Mouse (Mus musculus): Measurements from ENCODE around the gene Zmiz2.
"Not testable (repeated sequence)": the region's sequence is repeated elsewhere in the genome, so short reads cannot be mapped to it uniquely, and the experiment has no call there.

Gene Zmiz2

DNA sequence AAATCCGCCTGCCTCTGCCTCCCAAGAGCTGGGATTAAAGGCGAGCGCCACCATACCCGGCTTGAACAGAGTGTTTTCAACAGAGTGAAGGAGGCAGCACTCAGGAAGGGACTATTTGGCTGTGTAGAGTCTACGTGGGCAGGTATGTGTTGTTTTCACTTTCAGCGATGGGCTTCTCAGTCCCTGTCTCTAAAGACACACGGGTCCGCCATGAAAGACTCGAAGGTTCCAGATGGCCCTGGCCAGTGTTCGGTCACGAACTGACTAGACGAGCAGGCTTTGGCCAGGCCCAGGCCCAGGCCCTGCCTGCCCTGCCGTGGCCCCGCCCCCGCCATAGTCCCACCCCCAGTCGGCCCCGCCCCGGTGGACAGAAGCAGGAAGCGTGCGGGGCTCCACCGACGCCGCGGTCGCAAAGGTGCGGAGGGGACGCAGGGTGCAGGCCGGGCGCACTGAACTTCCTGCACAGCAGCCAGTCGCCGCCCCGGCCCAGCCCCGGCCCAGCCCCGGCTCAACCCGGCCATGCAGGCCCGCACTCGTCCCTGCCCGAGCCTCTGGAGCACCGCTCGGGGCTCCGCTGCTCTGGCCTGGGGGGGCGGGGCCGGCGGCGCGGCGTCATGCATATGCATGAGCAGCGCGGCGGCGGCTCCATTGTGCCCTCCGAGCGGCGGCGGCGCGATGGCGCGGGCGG is at the start of gene Zmiz2:
TSS of gene Zmiz2 (plus strand) at position 349 of the 688 bp plus-strand sequence.
- DNase-seq, result peak; percentile 96

DNA sequence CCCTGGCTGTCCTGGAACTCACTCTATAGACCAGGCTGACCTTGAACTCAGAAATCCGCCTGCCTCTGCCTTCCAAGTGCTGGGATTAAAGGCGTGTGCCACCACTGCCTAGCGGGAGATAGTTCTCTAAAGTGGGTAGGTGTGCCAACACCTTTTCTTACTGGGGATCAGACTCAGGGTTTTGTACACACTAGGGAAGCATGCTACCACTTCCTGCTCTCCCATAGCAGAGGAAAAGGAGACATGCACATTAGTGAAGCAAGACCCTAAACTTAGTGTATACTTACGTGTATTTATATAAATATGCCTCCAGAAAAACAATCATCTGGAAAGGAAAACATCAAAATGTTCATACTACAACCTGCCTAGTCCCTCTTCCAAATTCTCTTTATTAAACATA is 42.9 kb upstream of the Zmiz2 start:
- DNase-seq, result no peak

DNA sequence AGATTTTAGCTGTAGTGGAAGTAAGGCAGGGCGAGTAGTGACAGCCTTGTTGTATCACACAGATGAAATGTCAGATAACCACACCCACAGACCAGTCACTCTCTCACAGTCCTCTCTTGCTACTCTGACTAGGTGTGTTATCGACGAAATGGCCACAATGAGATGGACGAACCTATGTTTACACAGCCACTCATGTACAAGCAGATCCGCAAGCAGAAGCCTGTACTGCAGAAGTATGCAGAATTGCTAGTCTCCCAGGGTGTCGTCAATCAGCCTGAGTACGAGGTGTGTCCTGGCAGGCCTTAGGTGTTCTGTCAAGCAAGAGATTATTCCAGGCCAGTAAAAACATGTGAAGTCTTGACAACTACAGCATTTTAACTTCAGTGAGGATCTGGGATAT is 41.9 kb upstream of the Zmiz2 start:
- DNase-seq, result no peak

DNA sequence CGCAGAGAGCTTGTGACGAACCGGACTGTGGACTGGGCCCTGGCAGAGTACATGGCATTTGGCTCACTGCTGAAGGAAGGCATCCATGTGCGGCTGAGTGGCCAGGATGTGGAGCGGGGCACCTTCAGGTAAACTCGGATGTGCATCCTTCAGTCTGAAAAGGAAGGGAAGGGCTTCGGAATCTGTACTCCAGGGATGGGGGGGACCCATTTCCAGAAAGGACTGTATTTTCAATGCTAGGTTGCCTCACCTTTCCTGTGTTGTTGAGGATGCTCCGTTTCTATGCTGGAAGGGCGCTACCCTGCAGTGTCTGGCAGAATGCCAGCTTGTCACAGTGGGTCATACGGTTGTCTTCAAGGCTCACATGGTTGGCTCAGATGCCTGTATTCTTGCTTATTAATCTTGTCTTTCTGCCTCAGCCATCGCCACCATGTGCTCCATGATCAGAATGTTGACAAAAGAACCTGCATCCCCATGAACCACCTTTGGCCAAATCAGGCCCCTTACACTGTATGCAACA is 40.1 kb upstream of the Zmiz2 start:
- peak; percentile 10 for DNase-seq

DNA sequence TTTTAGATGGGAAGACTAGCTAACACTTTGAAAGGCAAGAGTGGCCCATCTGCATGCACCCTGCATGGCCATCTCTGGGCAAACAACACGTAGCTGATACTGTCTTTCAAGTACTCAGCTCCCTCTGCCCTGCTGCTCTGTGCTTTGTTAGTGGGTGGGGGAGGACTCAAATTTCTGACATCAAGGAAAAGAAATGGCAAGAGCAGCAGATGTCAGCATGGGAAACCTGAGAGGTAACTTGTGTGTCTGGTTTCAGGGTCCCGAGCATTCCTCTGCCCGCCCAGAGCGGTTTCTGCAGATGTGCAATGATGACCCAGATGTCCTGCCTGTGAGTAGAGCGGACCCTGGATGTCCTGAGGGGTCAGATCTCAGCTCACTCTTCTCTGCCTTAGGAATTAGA is 39.3 kb upstream of the Zmiz2 start:
- no peak for DNase-seq

DNA sequence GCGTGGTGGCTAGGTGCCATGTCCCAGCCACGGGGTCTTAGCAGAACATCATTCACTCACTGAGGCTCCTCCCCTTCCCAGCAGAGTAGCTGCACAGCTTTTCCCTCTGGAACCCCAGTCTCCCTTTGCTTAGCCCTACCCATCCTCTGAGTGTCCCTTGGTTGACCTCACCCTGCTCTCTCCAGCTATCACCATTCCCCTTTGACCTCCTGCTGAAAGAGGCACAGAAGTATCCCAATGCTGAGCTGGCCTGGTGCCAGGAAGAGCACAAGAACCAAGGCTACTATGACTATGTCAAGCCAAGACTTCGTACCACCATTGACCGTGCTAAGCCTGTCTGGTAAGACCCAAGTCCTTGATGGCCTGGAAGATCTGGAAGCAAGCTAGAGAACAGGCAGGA is 33.8 kb upstream of the Zmiz2 start:
- DNase-seq, result no peak

DNA sequence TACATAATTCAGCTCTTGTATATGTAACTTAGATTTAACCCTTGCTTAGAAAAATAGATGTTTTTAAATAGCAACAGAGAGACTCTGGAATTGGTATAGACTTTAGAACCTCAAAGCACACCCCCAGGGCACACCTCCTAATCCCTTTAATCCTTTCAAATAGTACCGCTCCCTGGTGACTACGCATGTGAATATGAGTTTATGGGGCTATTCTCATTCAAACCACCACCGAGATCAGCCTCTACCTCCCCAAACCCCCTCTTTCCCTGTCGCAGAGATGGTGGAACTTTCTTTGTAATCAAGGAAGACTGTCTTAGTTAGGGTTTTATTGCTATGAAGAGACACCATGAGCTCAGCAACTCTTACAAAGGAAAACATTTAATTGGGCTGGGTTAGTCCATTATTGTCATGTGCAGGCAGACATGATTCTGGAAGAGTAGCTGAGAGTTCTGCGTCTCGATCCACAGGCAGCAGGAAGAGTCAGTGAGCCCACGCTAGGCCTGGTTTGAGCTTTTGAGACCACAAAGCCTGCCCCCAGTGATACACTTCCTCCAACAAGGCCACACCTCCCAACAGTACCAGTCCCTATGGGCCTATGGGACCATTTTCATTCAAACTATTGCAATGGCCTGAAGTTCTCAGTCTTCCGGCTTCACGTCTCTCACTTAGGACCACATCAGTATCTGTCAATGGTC is 24.1 kb upstream of the Zmiz2 start:
- no peak for DNase-seq

DNA sequence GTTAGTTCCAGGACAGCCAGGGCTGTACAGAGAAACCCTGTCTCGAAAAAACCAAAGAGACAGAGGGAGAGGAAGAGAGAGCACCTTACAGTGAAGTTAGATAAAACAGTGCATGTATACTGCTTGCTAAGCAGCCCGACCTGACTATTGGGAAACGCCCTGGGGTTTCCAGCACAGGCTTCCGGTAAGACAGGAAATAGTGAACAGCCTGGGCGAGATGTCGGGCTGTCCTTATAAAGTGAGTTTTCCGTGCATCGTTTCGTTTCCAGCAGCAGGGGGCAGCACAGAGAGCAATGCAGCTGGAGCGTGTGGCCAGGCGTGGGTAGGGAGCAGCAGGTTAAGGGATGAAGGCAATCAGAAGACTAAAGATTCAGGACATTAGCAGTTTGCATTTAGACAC is 23.0 kb upstream of the Zmiz2 start:
- peak; percentile 80 for DNase-seq

DNA sequence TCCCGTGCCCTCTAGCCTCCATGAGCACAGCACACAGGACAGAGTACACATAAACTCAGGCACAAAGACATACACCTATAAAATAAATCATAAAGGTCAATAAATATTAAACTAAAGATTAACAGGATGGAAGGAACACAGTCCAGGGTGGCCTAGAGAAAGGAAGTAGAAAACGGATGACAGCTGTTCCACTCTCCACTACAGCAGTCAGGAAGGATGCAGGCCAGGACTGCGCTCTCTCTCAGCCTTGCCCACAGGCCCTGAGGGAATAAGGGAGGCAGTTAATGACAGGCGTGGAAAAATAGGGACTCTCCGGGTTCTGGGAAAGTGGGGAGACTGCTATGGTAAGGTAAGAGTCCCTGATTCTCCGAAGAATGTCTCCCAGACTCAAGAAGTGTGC is 22.4 kb upstream of the Zmiz2 start:
- DNase-seq, result no peak

DNA sequence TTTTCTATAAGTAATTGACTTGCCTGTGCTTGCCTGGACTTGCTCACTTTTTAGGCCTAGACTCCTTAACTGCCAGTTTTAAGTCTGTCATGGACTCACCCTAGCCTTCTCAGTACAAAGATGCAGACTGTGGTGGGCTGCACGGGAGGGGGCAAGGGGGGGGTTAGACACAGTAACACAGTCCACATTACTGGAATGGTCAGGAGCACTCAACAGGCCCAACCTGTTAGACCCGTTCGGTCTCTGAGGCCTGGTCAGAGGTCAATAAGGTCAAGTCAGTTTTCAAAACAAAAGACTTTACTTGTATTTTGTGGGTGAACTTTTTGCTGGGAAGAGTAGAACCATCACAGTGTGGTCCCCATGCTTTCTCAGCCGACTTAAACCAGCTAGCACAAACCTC is 21.7 kb upstream of the Zmiz2 start:
- DNase-seq, result no peak

DNA sequence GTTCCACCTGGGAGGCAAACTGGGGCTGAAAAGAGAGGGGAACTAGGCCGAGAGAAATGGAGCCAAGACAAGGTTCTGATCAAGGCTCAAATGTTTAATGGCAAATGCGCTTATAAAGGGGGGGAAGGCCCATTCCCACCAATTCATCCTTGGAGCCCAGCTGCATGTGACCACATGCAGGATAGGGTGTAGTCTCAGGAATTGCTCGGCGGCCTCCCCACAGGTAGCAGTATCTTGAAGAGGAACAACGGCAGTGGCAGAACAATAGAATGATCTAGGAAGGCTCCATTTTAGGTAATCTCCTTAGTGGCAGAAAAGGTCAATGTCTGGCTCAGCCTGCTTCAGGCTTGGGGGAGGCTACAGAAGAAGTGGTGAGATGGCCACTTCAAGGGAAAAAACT is 20.9 kb upstream of the Zmiz2 start:
- DNase-seq, result not testable (repeated sequence)

DNA sequence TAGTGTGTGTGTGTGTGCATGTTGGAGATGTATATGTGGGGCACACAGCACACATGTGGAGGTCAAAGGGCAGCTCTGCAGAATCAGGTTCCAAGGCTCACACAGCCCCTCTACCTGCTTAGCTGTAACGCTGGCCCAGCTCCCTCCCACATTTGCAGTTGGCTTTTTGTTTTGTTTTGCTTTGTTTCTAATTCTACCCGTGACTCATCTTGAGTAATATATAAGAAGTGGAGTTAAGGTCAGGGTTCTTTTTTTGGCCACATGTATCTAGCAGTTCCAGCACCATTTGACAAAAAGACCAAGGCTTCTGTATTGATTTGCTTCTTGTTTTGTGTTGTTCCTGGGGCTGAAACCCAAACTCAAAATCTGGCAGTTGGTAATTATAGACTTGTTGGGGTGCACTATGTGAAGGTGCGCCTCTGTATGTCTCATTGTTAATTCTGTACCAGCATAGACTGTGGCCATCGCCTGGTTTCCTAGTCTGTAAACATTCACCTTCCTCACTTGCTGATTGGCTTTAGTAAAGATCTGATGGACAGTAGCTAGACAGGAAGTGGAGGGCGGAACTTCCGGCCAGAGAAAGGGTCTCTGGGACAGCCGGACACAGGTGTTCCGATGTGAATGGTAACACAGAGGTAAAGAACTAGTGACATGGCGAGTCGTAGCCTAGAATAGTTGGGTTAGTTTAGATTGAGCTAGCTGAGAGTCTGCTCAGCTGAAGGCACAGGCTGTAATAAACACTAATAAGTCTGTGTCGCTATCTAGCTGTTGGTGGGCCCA is 17.3 kb upstream of the Zmiz2 start:
- DNase-seq, result no peak

DNA sequence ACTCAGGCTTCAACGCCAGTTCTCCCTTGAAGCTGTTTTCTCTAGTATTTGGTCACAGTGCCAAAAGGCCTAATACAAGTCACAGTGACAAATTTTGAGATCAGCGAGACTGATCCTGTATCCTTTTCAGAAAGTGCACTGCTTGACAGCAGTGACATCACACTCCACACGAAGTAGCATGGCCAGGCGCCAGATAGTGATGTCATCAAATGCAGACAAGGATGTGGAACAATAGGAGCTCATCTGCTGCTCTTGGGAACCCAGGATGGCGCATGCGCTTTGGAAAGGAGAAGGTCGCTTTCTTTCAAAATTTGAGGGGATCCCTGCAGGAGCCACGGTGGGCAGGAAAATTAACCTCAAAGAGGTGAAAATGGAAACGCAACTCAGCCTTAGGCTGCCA is 16.1 kb upstream of the Zmiz2 start:
- DNase-seq, result peak; percentile 27

DNA sequence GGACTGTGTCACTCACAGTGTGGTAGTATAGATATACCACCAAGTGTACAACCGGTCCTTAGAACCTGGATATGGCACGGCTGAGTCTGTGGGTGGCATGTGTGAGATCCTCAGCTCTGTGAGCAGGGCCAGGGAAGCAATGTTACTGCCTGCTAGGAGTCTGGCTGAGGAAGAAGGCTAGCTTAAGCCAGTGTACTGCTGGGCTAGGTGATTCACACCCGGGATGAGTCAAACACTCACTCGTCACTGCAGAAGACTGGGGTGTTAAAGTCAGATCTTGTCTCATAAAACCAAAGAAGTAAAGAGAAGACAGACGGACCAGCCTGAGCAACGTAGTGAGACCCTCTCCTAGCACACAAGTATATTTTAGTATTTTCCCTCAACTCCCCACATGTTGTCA is 8.0 kb upstream of the Zmiz2 start:
- no peak for DNase-seq

DNA sequence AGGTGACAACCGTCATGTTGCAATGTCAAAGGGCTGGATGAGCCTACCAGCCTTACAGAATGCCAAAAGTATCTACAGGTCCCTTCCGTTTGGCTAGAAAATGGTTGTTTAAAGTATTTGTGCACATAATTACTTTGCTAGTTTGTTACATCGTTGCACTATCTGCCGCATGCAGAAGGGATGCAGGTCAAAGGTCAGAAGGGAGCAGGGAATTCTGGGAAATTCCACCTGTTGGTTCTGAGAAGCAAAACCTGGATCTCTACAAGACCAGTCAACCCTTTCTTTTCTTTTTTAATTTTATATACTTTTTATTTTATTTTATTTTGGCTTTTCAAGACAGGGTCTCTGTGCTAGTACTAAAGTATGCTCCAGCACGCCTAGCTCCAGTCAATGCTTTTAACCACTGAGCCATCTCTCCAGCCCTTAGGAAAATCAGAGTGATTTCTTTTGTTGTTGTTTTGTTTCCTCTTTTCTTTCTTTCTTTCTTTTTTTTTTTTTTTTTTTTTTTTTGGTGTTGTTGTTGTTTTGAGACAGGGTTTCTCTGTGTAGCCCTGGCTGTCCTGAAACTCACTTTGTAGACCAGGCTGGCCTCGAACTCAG is 648 bp upstream of the Zmiz2 start:
- no peak for DNase-seq

DNA sequence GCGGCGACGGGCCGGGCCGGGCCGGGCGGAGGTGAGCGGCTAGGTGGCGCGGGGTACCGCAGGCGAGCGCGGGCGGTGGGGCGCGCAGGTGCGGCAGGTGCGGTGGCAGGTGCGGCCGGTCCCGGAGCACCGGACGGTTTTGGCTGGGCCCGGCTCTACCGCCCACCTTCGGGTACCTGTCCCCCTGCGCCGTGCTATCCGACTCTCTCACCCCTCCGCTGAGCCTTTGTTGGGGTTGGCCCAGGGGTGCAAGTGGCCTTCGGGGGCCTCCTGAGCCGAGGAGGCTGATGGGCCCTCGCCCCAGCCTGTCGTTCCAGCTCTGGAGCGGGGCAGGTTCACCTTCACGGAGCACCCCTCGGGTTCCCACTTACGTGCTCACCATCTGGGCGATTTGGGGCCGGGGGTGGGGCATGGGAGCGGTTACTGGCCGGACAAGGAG is 628 bp downstream of the Zmiz2 start:
- peak; percentile 45 for DNase-seq

DNA sequence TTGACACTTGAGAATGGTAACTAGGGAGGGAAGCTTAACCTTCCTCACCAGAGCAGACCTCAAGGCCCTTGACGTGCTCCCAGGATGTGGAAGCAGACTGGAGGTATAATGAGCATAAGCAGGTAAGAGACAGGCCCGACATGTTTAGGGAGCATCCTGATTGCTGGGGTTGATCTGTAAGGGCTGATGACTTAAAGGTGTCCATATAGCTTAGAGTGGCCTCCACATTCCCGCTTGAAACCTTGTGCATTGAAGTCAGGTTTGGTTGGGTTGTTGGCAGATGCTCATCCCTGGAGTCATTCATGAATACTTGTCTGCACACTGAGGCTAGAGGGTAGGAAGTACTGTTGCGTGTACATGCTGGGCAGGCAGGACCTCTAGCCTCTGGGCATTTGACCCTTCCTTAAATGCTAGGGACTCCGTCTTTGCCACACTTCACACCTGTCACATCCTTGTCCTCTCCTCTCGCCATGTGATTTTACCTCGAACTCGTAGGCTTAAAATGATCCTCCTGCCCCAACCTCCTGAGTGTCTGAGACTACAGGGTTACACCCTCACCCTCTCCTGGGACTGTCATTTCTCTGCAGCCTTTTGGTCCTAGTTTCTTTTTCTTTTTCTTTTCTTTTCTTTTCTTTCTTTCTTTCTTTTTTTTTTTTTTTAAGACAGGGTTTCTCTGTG is 1.6 kb downstream of the Zmiz2 start:
- no peak for DNase-seq

DNA sequence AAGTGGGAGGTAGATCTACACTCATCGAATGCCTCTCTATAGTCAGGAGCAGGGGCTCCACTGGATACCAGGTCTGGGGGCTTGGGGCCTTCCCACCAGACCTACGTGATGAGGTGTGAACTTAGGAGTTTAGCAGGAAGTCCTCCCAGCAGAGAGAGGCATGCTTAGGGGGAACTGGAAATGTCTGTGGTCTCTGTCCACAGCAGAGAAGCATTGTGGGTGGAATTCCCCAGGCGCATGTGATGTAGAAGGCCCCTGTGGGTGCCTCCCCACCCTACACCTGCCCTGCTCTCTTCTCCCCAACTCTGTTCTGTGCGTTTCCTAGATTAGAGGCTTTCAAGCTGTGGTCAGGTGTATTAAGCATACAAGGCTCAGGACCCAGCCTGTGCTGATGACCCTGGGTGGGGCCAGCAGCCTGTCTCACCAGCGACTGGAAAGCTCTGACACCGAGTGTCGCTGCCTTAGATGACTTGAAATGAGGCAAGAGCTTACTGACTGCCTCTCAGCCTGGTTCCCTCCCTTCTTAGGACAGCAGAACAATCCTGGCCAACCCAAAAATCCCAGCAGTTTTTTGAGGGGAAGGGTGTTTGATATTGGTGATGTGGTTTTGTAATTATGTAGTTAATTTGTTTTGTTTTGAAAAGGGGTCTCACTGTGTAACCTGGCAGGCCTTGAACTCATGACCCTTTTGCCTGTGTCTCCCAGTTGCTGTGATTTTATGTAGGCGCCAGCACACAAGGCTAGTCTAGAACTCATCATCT is 2.8 kb downstream of the Zmiz2 start:
- no peak for DNase-seq

DNA sequence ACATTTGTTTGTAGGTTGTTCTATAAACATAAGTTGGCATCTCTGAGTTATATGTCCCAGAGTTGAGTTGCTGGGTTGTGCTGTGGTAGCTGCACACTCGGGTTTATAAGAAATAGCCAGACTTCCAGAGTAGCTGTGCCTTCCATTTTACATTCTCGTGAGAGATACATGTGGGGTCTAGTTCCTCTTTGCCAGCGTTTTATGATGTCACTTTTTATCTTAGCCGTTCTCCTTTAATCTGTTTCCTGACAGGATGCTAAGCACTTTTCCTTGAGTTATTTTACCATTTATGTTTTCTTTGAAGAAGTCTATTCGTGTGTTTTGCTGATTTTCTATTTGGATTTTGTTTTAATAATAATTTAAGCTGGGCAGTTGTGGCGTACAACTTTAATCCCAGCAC is 4.0 kb downstream of the Zmiz2 start:
- no peak for DNase-seq

DNA sequence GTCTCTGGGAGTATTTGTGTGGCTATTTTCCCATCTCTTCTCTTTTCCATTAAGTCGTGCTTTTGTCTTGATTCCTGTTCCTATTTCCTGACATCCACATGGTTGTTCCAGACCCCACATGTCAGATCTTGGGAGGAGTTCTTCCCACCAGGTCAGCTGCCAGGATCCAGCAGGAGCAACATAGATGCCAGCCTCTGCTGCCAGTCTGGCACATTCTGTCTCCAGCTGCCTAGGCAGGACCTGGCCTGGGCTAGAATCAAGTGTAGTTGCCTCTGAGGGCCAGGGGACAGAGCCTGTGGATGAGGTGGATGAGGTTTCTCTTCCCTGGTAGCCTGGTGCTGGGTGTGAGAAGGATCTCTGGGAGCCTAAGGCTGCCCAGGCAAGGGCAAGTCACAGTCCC is 5.0 kb downstream of the Zmiz2 start:
- DNase-seq, result no peak

DNA sequence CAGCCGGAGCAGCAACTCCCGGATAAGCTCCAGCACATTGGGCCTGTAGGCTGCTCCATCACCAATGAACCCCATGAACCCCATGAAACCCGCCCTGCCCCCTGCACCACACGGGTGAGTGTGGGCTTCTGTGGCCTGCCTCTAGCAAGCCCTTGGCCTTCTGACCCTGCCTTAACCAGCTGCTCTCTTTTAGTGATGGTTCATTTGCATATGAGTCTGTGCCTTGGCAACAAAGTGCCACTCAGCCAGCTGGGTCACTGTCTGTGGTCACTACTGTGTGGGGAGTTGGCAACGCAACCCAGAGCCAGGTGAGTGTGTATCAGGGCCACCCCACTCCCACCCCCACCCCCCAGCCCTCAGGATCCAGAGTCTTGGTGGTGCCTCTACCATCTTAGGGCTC is 6.7 kb downstream of the Zmiz2 start:
- no peak for DNase-seq

DNA sequence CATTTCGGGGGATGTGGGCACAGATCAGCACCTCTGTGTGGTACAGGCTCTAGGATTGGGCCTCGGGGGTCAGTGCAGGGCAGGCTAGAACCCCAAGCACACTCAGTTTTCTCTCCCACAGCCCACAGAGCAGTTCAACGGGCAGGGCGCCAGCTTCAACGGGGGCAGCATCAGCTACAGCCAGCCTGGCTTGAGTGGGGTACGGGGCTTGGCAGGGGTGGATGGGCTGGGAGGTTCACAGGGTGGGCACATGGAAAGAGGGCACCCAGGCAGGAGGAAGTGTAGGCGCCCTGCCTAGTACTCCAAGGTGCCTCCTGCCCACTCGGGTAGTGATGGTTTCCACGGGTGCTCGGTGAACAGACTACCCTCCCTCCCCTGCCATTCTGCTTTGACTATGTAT is 9.3 kb downstream of the Zmiz2 start:
- DNase-seq, result no peak

Data from retina, postnatal 1 day (tissue).